Mouse (Mus musculus) liver, adult 2 months (tissue): ENCODE results near the gene Cntn5. TPM values are rescaled to one million over a fixed set of nuclear protein-coding genes. Genes with fewer than 3 reads are reported as not detected.

Source experiments
- DNase-seq: peaks from one replicate; pipeline ENCODE4 v3.0.0-alpha.2; 2011; ENCODE audit warnings: low read depth, low spot score; ENCODE audit errors: extremely low read depth
- H3K27ac ChIP-seq: fragments of 200-500 bp; replicated peaks from 2 replicates; pipeline ENCODE4 v1.5.1; 2012; ENCODE audit warnings: low read depth, mild to moderate bottlenecking, control low read depth, inconsistent platforms, low read length; ENCODE audit not compliant: insufficient read depth
- H3K27me3 ChIP-seq: fragments of 200-500 bp; 2 replicates; pipeline ENCODE4 v1.6.1; 2012; ENCODE audit warnings: mild to moderate bottlenecking, moderate library complexity, low read length, inconsistent platforms; ENCODE audit not compliant: control insufficient read depth, insufficient read depth
- H3K36me3 ChIP-seq: fragments of 200-500 bp; 2 replicates; pipeline ENCODE4 v1.6.1; 2012; ENCODE audit warnings: low read length, inconsistent platforms; ENCODE audit not compliant: control insufficient read depth, insufficient read depth
- H3K4me1 ChIP-seq: fragments of 200-500 bp; 2 replicates; pipeline ENCODE4 v1.6.1; 2011; ENCODE audit warnings: low read length; ENCODE audit not compliant: control insufficient read depth, insufficient read depth
- H3K4me3 ChIP-seq: fragments of 200-500 bp; 2 replicates; pipeline ENCODE4 v1.5.1; 2011; ENCODE audit warnings: low read depth, mild to moderate bottlenecking, control low read depth, low read length, moderate library complexity; ENCODE audit not compliant: insufficient read depth
- H3K79me2 ChIP-seq: fragments of 200-500 bp; 2 replicates; pipeline ENCODE4 v1.6.1; 2012; ENCODE audit warnings: inconsistent platforms, mild to moderate bottlenecking, low read length, moderate library complexity; ENCODE audit not compliant: control insufficient read depth, insufficient read depth
- H3K9ac ChIP-seq: fragments of 200-500 bp; 2 replicates; pipeline ENCODE4 v1.6.1; 2012; ENCODE audit warnings: low read depth, mild to moderate bottlenecking, control low read depth, inconsistent platforms, low read length
- CTCF ChIP-seq: fragments of 200-500 bp; IDR thresholded peaks from 2 replicates; pipeline ENCODE4 v1.5.1; 2011; ENCODE audit warnings: low read depth, low read length, control low read depth
- POLR2A ChIP-seq: fragments of 200-500 bp; IDR thresholded peaks from 2 replicates; pipeline ENCODE4 v1.6.1; 2011; ENCODE audit warnings: low read length, control low read depth; ENCODE audit not compliant: insufficient read depth; ENCODE audit errors: extremely low read depth
- WGBS: fragments of 180-500 bp; shearing (Covaris S2); methylation state at CpG from one replicate; pipeline ENCODE4 v1.1.7; 2018; 5-methylcytosine and 5-hydroxymethylcytosine counted together
- polyA plus RNA-seq: library from polyadenylated mRNA; depleted of rRNA; stranded (reverse); fragments of >200 nt; gene quantifications from 2 replicates; pipeline ENCODE4 v1.2.3, GENCODE M21; 2012
- total RNA-seq: library from RNA; depleted of rRNA; stranded (reverse); fragments of >200 nt; gene quantifications from 2 replicates; pipeline ENCODE4 v1.2.3, GENCODE M21; 2014

Gene Cntn5
- total and polyA plus RNA-seq, 2 experiments, result not detected

DNA sequence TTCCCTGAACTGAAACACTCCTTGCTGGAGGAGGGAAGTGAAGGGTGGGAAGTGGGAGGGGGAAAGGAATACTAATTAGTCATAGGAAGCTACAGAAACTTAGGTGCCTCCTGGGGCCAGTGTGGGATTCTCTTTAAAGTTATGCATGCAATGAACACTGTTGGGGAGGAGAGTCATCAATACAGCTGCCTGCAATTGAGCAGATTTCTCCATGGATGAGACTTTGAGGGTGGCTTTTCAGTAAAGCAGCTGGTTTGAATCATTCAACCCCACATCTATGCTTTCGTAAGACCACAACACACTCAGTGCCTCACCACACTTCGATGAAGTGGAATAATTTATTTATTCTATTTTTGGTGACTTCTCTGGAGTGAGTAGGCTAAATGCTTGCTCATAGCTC lies 674.9 kb downstream of the Cntn5 start:
- no peak overlapping the region for H3K9ac ChIP-seq
- no peaks in the 10 kb centered on the region for H3K36me3 ChIP-seq
- WGBS, result 60% methylated on average over 2 of the region's 2 CpGs
- H3K4me3 ChIP-seq, result no peak overlapping the region
- TF ChIP-seq CTCF (no peak), POLR2A (no peak)
- H3K27me3 ChIP-seq, result no peaks in the 10 kb centered on the region
- no peaks in the 10 kb centered on the region for H3K4me1 ChIP-seq
- DNase-seq, result no peak
- H3K27ac ChIP-seq, result no peak overlapping the region
- no peaks in the 10 kb centered on the region for H3K79me2 ChIP-seq

DNA sequence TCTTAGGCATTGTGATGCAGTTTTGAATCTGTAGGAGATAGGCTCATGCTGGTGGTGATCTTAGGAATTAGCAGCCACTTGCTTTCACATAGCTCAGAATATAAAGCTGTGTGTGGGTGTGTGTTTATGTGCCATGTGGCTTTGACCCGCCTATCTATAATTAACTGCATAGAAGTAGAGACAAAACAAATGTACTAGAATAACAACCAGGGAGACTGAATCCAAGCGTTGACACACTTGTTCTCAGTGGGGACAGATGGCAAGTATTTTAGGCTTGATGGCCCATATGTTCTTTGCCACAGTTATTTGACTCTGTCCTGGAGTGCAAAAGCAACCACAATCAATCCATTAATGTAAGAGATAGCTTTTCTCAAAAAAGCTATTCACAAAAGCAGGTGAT lies 678.6 kb downstream of the Cntn5 start:
- no peak overlapping the region for H3K9ac ChIP-seq
- DNase-seq, result no peak
- H3K4me3 ChIP-seq, result no peak overlapping the region
- WGBS, result 76% methylated on average over 2 of the region's 2 CpGs
- no peaks in the 10 kb centered on the region for H3K4me1 ChIP-seq
- H3K27ac ChIP-seq, result no peak overlapping the region
- H3K36me3 ChIP-seq, result no peaks in the 10 kb centered on the region
- no peaks in the 10 kb centered on the region for H3K79me2 ChIP-seq
- TF ChIP-seq POLR2A, result no peak
- no peak for TF ChIP-seq CTCF
- H3K27me3 ChIP-seq, result no peaks in the 10 kb centered on the region

DNA sequence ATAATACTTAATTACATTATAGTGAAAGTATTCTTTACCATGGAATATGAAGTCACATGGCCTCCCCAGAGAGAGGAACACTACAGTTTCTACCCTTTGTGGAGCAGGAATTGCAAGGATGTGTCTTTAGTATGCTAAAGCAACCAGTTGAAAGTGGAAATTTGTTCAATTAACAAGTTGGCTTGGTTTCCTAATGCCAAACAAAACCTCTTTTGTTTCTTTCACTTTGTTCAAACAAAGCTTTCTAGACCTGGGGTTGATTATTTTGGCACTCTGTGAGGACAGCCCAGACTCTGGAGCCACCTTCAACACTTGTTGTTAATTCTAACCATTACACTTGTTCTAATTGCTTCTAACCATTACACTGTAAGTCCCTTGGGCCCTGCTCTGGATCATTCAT lies 718.5 kb downstream of the Cntn5 start:
- TF ChIP-seq POLR2A (no peak), CTCF (no peak)
- Histone ChIP-seq H3K79me2 (no peaks in the 10 kb centered on the region), H3K9ac (no peak overlapping the region), H3K4me1 (no peaks in the 10 kb centered on the region), H3K36me3 (no peaks in the 10 kb centered on the region), H3K4me3 (no peak overlapping the region), H3K27ac (no peak overlapping the region), H3K27me3 (no peaks in the 10 kb centered on the region)
- DNase-seq, result no peak

DNA sequence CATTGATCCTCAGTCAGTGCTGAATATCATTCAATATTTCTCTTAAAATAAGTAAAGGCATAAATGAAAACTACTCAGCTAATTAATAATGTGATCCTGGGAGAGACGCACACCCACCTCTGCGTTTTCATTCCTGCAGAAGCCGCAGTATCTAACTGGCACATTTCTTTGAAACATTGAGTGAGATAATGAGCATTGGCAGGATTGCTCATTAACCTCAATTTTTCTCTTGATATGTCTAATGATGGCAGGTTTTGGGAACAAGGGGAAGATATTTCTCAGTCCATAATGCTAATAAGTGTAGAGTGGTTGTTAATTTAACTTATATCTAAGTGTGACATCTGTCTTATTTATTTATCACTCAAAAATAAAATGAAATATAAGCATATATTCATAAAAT lies 734.0 kb downstream of the Cntn5 start:
- 93% methylated on average over 3 of the region's 3 CpGs for WGBS
- H3K27me3 ChIP-seq, result no peaks in the 10 kb centered on the region

DNA sequence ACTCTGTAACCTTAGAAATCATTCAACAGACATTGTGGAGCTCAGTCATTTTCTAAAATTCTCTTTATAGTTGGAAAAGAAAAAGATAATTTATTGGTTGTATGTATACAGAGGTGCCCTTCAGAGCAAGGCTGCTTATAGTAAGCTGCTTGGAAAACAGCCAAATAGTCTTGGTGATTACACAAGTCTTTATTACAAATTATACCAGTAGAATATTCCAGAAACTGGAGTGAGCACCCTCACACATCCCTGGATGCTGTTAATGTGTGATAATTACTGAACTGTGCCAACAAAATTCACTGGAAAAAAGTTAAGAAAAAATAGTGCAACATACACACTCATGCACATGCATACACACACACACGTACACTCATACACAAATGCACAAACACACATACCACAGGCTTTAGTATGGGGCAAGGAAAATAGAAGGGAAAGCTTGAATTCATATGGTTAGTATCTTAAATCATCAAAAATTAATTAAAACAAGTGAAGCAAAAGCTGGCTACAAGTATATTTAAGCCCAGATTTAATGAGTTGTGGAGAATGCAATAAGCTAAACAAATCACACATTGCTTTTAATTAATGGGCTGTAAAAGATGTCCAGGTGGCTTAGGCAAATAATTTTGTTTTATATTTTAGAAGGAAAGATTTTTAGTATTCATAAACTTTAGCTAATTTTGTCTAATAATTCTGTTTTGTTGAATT lies 783.1 kb downstream of the Cntn5 start:
- H3K4me1 ChIP-seq, result no peaks in the 10 kb centered on the region
- no peaks in the 10 kb centered on the region for H3K36me3 ChIP-seq
- TF ChIP-seq CTCF (no peak), POLR2A (no peak)
- 76% methylated on average over 1 of the region's 1 CpGs for WGBS
- DNase-seq, result no peak
- no peak overlapping the region for H3K9ac ChIP-seq
- no peaks in the 10 kb centered on the region for H3K79me2 ChIP-seq
- H3K27me3 ChIP-seq, result no peaks in the 10 kb centered on the region
- H3K27ac ChIP-seq, result no peak overlapping the region
- H3K4me3 ChIP-seq, result no peak overlapping the region

More for the DNA sequence above, 734.0 kb downstream of the Cntn5 start:
- DNase-seq, result no peak
- no peak overlapping the region for H3K9ac ChIP-seq
- H3K4me1 ChIP-seq, result no peaks in the 10 kb centered on the region
- H3K36me3 ChIP-seq, result no peaks in the 10 kb centered on the region
- no peaks in the 10 kb centered on the region for H3K79me2 ChIP-seq
- H3K4me3 ChIP-seq, result no peak overlapping the region
- no peak for TF ChIP-seq CTCF
- TF ChIP-seq POLR2A, result no peak
- no peak overlapping the region for H3K27ac ChIP-seq

DNA sequence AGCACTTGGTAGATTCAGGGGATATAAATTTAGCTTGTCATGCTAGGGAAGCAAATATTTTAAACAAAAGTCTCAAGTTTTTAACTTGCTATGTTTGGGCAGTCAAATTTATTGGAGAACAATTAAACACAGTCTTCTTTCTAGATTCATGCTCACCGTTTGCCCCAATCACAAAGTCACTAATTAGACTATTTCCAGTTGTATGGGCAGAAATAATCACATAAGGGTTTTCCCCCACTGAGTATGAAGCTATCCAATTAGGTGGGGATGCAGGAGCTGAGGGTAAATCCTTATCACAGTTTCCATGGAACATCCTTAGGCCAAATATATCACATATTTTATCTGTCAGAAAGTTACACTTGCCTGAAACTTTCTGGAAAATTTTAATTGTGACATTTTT lies 788.0 kb downstream of the Cntn5 start:
- H3K4me3 ChIP-seq, result no peak overlapping the region
- no peak for DNase-seq
- 76% methylated on average over 1 of the region's 1 CpGs for WGBS
- no peak overlapping the region for H3K27ac ChIP-seq
- no peaks in the 10 kb centered on the region for H3K36me3 ChIP-seq
- no peaks in the 10 kb centered on the region for H3K79me2 ChIP-seq
- no peak overlapping the region for H3K9ac ChIP-seq
- H3K27me3 ChIP-seq, result no peaks in the 10 kb centered on the region
- no peaks in the 10 kb centered on the region for H3K4me1 ChIP-seq
- TF ChIP-seq POLR2A (no peak), CTCF (no peak)
